Mouse (Mus musculus): ENCODE results near the gene Smarcc2.
"Not testable (repeated sequence)": the region's sequence is repeated elsewhere in the genome, so short reads cannot be mapped to it uniquely, and the experiment has no call there.

Gene Smarcc2

DNA sequence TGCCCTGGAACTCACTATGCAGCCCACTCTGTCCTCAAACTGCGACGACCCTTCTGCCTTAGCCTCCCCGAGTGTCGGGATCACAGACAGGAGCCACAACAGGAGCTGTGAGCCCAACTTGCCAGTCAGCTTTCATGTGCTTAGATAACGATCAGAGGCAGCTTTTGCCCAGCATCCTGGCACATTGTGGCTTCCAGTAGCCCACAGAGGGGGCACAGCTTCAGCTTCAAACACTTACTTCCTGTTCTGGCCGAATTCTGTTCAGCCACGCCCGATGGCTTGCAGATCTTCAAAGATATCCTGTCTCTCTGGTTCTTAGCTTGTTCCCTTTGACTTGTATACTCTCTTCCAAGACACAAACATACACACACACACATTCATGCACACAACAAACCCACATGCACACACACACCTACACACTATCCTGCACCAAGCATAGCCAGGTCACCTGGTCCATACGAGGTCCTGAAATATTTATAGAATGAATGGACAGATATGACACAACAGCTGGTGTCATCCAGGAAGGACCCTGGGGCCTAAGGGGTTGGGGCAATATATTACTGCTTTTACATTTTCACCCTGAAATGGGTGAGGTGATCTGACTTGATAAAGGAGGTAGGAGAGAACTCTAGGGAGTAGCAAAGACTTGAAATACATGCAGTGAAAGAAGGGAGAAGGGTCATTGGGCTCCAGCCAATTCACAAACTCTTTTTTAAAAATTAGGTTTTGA lies 45.8 kb downstream of the Smarcc2 start:
- in situ Hi-C loops (cut with MboI; ENCODE audit: low pct_unique_long_range_greater_than_20kb in 1 of 2, low sequenced_read_pairs in 2 of 2, unreplicated experiment in 1 of 2): no loop called here

DNA sequence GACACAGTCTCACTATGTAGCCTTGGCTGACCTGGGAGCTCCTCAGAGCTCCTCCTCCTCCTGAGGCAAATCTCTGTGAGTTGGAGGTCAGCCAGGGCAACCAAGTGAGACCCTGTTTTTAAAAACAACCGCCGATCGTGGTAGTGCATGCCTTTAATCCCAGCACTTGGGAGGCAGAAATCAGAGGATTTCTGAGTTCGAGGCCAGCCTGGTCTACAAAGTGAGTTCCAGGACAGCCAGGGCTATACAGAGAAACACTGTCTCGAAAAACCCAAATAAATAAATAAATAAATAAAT lies 46.3 kb downstream of the Smarcc2 start:
- in situ Hi-C loops (cut with MboI; ENCODE audit: low pct_unique_long_range_greater_than_20kb in 1 of 2, low sequenced_read_pairs in 2 of 2, unreplicated experiment in 1 of 2): not testable (repeated sequence)

DNA sequence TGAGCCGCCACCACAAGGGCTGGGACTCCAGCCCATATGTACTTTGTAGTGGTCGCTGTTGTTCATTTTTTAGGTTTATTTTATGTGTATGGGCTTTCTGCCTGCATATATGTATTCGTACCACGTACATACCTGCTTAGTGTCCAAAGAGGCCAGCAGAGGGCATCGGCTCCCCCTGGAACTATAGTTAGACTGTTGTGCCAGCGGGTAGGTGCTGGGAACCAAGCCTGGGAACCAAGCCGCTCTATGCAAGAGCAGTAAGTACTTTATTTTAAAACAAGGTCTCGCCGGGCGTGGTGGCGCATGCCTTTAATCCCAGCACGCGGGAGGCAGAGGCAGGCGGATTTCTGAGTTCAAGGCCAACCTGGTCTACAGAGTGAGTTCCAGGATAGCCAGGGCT lies 46.9 kb downstream of the Smarcc2 start:
- in situ Hi-C loops (cut with MboI; ENCODE audit: low pct_unique_long_range_greater_than_20kb in 1 of 2, low sequenced_read_pairs in 2 of 2, unreplicated experiment in 1 of 2): no loop called here

DNA sequence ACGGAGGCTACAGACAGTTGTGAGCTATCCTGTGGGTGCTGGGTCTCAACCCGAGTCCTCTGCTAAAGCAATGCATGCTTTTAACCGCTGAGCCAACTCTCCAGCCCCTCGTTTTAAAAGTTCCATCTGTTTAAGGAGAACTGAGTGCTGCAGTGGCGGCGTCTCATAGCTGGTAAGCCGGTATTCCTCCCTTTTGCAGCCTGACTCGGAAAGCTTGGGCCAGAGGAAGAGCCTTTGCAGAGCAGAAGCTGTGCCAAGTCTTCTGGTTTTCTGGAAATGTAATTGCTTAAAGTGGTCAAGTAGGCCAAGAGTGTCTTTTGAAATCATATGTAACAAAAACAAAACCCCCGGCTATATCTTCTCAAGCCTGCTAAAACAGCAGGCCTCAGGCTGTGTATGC lies 49.2 kb downstream of the Smarcc2 start:
- in situ Hi-C loops (cut with MboI; ENCODE audit: low pct_unique_long_range_greater_than_20kb in 1 of 2, low sequenced_read_pairs in 2 of 2, unreplicated experiment in 1 of 2): no loop called here

DNA sequence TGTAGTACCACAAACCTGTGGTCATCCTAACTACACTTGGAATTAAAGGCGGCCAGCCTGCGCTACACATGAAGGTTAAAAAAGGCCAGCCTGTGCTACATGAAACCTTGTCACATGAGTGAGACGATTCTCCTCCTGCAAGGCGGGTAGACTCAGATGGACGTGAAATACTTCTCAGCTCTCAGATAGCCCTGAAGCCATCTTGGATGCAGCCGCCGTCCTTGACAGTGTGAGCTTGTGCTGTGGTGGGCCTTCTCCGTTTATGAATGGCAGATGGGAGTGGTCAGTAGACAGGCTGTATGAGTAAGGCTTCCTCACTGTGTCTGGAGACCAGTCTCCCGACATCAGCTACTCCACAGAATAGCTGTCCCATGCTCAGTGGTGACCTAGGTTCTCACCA lies 50.2 kb downstream of the Smarcc2 start:
- in situ Hi-C loops (cut with MboI; ENCODE audit: low pct_unique_long_range_greater_than_20kb in 1 of 2, low sequenced_read_pairs in 2 of 2, unreplicated experiment in 1 of 2): no loop called here

DNA sequence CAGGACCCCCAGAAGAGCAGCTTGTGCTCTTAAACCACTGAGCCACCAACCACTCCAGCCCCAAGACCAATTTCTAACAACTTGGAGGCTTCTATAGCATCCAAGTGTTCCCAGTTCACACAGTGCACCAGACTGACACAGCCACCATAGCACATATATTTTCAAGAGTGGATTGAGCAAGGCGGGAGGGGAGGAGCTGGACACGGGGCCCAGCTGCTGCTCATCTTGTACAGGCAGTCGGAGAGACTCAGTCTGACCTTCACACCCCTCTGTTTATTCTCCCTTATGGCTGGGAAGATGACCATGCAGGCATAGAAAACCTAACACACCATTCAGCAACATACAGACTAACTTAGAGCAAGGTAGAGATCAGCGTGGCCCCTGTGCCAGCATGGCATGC lies 50.8 kb downstream of the Smarcc2 start:
- in situ Hi-C loops (cut with MboI; ENCODE audit: low pct_unique_long_range_greater_than_20kb in 1 of 2, low sequenced_read_pairs in 2 of 2, unreplicated experiment in 1 of 2): no loop called here

DNA sequence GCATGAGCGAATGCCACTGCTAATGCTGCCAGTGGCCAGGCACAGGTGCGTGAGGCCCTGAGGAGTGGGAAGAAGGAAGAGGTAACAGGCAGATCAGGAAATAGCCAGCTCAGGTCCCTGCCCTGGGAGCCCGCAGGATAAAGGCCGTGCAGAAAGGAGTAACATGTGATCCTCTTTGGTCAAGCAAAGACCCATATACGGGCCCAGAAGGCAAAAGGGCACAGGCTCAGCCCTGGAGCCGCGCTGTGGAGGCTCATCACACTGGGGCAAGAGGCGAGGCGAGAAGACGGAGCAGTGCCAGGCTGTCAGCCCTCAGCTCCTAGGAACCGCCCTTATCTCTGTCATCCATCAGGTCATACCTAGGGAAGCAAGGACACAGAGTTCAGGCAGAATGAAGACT lies 51.3 kb downstream of the Smarcc2 start:
- in situ Hi-C loops (cut with MboI; ENCODE audit: low pct_unique_long_range_greater_than_20kb in 1 of 2, low sequenced_read_pairs in 2 of 2, unreplicated experiment in 1 of 2): no loop called here

DNA sequence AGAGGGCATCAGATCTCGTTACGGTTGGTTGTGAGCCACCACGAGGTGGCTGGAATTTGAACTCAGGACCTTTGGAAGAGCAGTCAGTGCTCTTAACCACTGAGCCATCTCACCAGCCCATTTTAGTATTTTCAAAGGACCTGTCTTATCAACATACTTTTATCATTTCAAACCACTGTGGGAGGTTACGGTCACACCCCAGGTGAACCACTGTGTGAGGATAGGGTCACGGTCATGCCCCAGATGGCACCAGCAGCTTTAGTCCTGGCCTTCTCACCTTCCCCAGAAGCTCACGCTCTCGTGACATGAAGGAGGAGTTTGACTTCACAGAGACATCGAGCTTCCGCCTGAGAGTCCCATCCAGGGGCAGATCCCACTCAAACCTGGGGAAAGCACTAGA lies 52.1 kb downstream of the Smarcc2 start:
- in situ Hi-C loops (cut with MboI; ENCODE audit: low pct_unique_long_range_greater_than_20kb in 1 of 2, low sequenced_read_pairs in 2 of 2, unreplicated experiment in 1 of 2): no loop called here

DNA sequence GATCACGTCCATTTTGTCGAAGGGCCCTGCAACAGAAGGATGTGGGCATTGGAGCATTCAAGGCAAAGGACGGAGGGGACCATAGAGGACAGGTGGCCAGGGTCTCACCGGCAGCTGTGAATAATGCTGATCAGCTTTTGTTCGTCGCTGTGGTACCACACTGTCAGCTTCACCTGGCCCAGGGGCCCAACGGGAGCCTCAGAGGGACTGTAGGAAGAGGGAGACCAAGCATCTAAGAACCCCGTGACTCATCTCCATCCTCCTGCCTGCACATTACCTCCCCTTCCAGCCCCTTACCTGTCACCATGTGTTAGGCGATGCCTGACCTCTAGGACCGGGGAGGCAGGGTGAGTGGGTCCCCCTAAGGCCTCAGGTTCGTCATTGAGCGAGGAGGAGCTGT lies 52.7 kb downstream of the Smarcc2 start:
- in situ Hi-C loops (cut with MboI; ENCODE audit: low pct_unique_long_range_greater_than_20kb in 1 of 2, low sequenced_read_pairs in 2 of 2, unreplicated experiment in 1 of 2): no loop called here

DNA sequence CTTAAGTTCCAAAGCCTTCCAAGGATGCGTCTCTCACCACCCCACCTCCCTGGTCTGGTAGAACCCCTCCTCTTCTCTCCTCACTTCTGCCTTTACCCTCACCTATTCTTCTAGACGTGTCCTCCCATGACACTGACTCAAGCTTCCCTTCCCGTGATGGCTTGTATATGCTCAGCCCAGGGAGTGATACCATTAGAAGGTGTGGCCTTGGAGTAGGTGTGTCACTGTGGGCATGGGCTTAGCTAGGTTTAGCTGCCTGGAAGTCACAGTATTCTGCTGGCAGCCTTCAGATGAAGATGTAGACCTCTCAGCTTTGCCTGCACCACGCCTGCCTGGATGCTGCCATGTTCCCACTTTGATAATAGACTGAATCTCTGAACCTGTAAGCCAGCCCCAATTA lies 56.0 kb downstream of the Smarcc2 start:
- in situ Hi-C loops (cut with MboI; ENCODE audit: low pct_unique_long_range_greater_than_20kb in 1 of 2, low sequenced_read_pairs in 2 of 2, unreplicated experiment in 1 of 2): no loop called here

DNA sequence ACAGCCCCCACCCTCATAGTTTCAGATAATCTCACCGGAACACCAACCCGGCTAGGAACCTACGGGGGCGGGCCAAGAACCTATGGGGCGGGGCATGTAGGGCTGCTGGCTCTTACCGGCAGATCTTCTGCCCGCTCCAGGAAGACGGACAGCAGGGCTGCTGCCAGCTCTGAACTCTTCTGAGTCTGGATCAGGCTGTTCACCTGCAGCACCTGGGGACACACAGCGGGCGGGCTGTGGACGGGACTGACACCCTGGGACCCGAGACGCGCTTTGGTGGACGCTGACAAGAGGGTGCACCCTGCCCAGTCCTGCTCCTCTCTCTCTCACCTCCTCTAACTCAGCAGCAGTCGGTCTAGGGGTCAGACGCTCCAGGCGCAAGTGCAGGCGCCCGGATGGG lies 57.0 kb downstream of the Smarcc2 start:
- in situ Hi-C loops (cut with MboI; ENCODE audit: low pct_unique_long_range_greater_than_20kb in 1 of 2, low sequenced_read_pairs in 2 of 2, unreplicated experiment in 1 of 2): no loop called here

DNA sequence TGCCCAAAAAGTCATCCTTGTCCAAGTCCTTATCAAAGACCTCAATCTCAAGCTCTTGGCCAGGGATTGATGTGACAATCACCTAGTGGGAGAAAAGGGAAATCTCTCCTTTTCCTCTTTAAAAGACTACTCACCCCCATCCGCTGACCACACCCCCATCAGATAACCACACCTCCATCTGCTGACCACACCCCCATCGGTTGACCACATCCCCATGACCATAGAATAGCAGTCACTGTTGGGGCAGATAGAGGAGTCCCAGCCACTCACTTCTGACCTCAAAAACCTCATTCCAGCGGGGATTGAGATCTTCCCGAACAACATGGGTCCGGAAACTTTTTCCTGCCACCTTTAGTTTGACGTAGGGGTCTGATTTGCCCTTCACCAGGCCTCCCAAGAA lies 57.6 kb downstream of the Smarcc2 start:
- in situ Hi-C loops (cut with MboI; ENCODE audit: low pct_unique_long_range_greater_than_20kb in 1 of 2, low sequenced_read_pairs in 2 of 2, unreplicated experiment in 1 of 2): no loop called here

DNA sequence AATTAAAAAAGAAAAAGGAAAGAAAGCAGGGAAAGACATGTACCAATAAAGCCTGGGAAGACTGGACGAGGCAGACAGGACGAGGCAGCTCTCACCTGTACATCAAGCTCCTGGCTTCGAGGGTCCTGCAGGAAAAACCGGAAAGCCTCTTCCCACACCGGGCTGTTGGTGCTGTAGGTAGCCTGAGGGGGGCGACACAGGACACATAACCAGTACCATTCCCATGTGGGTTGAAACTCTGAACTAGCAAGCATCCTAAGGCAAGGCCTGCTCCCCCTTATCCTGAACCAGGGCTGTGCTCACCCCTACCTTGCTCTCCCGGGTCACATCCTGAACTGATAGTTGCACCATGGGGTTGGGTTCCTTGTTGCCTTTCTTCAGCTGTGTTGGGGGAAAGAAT lies 59.8 kb downstream of the Smarcc2 start:
- in situ Hi-C loops (cut with MboI; ENCODE audit: low pct_unique_long_range_greater_than_20kb in 1 of 2, low sequenced_read_pairs in 2 of 2, unreplicated experiment in 1 of 2): no loop called here

DNA sequence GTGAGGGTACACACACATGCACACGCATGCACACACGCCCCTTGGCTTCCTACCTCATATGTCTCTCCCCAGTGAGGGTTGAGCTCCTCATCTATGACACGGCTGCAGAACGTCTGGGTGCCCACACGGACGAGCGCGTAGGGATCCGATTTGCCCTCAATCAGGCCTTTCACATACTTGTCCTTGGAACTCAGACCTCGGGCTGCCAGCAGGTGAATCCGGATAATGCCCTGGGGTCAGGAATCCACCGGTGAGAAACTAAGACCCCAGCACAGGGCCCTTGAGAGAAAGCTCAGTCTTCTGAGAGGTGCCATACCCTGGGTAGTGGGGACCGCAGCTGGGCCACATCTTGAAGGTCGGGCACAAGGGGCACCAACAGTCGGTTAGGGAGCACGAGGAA lies 61.5 kb downstream of the Smarcc2 start:
- in situ Hi-C loops (cut with MboI; ENCODE audit: low pct_unique_long_range_greater_than_20kb in 1 of 2, low sequenced_read_pairs in 2 of 2, unreplicated experiment in 1 of 2): no loop called here

DNA sequence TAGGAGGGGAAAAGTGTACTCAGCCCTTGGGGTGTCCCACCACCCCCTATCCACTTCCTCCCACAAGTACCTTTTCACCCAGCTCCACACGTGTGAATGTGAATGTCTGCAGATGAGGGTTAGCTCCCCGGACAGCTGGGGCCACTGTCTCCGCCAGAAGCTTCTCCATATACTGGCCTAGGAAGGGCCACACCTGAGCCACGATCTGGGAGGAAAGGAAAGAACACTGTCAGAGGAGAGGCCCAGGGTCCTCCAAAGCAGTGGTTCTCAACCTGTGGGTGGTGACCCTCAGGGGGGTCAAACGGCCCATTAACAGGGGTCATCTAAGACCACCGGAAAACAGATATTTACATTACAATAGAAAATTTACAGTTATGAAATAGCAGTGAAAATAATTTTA lies 63.3 kb downstream of the Smarcc2 start:
- in situ Hi-C loops (cut with MboI; ENCODE audit: low pct_unique_long_range_greater_than_20kb in 1 of 2, low sequenced_read_pairs in 2 of 2, unreplicated experiment in 1 of 2): no loop called here

DNA sequence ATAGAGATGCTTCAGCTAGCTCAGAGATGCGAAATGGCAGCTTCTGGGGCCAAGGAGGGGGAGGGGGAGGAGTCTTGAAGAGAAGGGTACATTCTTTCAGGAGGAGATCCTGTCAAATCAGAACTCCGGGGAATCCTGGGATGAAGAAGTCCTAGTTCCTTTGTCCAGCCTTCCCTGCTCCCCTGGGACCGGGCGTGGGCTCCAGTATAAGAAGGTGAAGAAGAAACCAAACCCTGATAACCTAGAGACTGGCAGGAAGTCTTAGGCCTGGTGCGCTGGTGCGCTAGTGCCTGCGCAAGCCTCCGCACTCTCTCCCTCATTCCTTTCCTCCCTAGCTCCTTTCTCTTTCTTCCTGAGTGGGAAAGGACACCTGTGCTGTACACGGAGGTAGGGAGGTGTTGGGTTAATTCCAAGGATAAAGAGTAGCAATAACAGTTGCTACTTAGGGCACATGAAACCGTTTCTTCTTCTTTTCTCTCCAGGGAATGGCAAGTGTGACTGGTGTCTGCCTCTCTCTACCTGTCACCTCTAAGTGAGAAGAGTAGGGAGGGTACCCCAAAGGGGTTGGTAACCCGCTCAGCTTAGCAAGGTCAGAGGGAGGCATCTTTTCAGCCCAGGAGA lies 65.2 kb downstream of the Smarcc2 start:
- in situ Hi-C loops (cut with MboI; ENCODE audit: low pct_unique_long_range_greater_than_20kb in 1 of 2, low sequenced_read_pairs in 2 of 2, unreplicated experiment in 1 of 2): no loop called here

DNA sequence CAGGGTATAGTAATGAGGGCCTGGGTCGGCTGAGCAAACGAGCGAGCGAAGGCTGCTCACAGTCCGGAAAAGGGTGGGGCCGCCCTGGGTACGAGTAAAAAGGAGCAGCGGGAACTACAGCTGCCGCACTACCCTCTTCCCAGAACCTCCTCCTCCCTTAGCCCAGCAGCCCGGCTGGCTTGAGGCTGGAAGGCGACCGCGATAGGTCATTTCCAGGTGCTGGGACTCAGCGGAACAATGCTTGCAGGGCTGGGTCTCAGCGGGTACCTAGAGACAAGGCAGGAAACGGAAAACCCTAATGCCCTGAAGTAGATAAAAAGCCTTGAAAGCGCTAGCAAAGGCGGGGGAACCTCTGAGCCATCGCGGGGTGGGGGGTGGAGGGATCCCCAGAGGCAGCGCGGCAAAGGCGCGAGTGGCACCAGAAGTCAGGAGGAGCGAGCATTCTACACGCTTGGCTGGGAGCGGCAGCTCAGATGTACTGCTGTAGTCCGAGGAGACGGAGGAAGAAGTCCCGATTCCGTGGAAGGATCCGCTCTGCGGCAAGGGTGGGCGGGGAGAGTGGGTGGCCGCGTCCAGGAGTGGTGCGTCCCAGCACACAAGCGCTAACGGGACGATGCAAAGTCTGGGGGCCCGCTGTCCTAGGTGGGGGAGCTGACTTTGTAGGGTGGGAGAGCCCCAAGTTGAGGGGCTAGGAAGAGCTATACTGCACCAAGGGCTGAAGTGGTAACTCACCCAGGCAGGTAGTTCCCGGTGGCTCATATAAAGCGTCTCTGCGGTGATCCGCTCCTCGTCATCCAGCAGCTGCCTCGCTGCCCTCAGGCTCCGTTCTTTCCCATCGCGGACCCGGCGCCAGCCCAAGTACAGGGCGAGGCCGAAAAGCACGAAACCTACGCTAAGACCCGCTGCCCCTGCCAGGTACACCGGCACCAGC lies 65.9 kb downstream of the Smarcc2 start:
- in situ Hi-C loops (cut with MboI; ENCODE audit: low pct_unique_long_range_greater_than_20kb in 1 of 2, low sequenced_read_pairs in 2 of 2, unreplicated experiment in 1 of 2): no loop called here

DNA sequence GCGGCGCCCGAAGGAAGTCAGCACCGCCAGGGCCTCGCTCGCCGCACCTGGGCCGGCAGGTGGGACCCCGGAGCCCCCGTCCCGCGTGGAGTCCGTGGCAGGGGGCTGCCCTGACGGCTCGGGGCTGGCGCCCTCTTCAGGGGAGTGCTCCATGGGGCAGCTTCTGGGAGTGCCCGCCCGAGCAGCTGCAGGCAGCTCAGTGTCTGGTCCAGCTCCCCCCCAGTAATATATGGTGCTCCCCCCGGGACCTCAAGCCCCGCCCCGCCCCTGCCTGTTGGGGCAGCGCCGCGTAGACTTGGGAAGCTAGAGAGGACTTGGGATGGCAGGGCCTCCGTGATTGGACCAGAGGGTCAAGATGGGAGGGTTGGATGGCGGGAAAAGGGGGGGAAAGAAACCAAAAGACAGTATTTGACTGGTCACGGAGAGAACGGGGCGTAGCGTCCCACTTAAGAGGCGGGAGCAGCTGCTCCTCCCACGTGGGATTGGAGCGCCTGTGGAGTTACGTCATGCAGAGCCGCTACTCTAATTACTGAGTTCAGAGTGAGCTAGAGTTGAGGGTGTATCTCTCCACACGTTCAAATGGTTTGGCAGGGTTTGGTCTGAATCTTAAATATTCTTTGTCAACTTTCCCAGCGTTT lies 66.7 kb downstream of the Smarcc2 start, which contains the start of gene Esyt1:
TSS of gene Esyt1 (minus strand) at position 201 of the 638 bp plus-strand sequence.
- in situ Hi-C loops (cut with MboI; ENCODE audit: low pct_unique_long_range_greater_than_20kb in 1 of 2, low sequenced_read_pairs in 2 of 2, unreplicated experiment in 1 of 2): no loop called here

Measured in mouse embryonic stem cell (cell line).